Mouse (Mus musculus) testis, adult 2 months (tissue): ENCODE measurements around the gene 6720489N17Rik. TPM values are rescaled to one million over a fixed set of nuclear protein-coding genes. Genes with fewer than 3 reads are reported as not detected.

Experiments used
- polyA plus RNA-seq: library from polyadenylated mRNA; depleted of rRNA; stranded (reverse); fragments of >200 nt; gene quantifications from 2 replicates; pipeline ENCODE4 v1.2.3, GENCODE M21; 2012; rRNA removed

Gene 6720489N17Rik
- polyA plus RNA-seq, 1 experiment: not detected

Other genes with a start within 250 kb of the 6720489N17Rik start
- gene Gm3604, start 241.0 kb downstream of the 6720489N17Rik start, polyA plus RNA-seq: 0.17 and 0.35 TPM in 2 replicates
- 0.84 and 1.4 TPM in 2 replicates for gene Gm49359, start 157.3 kb downstream of the 6720489N17Rik start, polyA plus RNA-seq
- gene Zfp935, start 65.7 kb downstream of the 6720489N17Rik start, polyA plus RNA-seq: not detected in 2 replicates
- gene Zfp934, start 53.0 kb downstream of the 6720489N17Rik start, polyA plus RNA-seq: 0.64 and 1.2 TPM in 2 replicates
- 1.3 TPM in 2 replicates for gene Platr25, start 136.5 kb upstream of the 6720489N17Rik start, polyA plus RNA-seq
- 0.29 and 1.4 TPM in 2 replicates for gene Gm5141, start 161.6 kb upstream of the 6720489N17Rik start, polyA plus RNA-seq
- 0.29 and 0.41 TPM in 2 replicates for gene Fbp2, start 234.2 kb upstream of the 6720489N17Rik start, polyA plus RNA-seq